Mouse (Mus musculus) macrophage (primary cell): Measurements from ENCODE around the gene Slc25a5. TPM values are rescaled to one million over a fixed set of nuclear protein-coding genes. Genes with fewer than 3 reads are reported as not detected.
A peak's percentile ranks its signal among the peaks of the same experiment; 100 is the strongest.
"Not testable (repeated sequence)": the region's sequence is repeated elsewhere in the genome, so short reads cannot be mapped to it uniquely, and the experiment has no call there.

Experiments used
- H3K27ac ChIP-seq: fragments of 350-480 bp; formaldehyde crosslinking; 2 replicates; pipeline ENCODE4 v1.9.0; 2021
- H3K36me3 ChIP-seq: fragments of 350-480 bp; formaldehyde crosslinking; 2 replicates; pipeline ENCODE4 v1.9.0; 2021; ENCODE audit errors: inconsistent target
- H3K4me3 ChIP-seq: fragments of 350-480 bp; formaldehyde crosslinking; 2 replicates; pipeline ENCODE4 v1.9.0; 2021; ENCODE audit errors: inconsistent target
- H3K79me2 ChIP-seq: fragments of 350-480 bp; formaldehyde crosslinking; 2 replicates; pipeline ENCODE4 v1.9.0; 2021; ENCODE audit errors: inconsistent target
- WGBS: methylation state at CpG from one replicate; pipeline ENCODE4 v1.1.7; 2026; ENCODE audit warnings: inconsistent platforms; ENCODE audit not compliant: missing documents; 5-methylcytosine and 5-hydroxymethylcytosine counted together
- polyA plus RNA-seq: library from polyadenylated mRNA; stranded (reverse); fragments of 250-400 nt; gene quantifications from 3 replicates; pipeline ENCODE4 v1.2.4, GENCODE M21; 2018; ENCODE audit warnings: inconsistent platforms

Slc25a5 gene
- polyA plus RNA-seq, 1 experiment from 2014 or later, result 248 TPM

- whole genome bisulfite sequencing, result 86% methylated on average over 5 of the region's 6 CpGs
- Histone ChIP-seq H3K79me2 (no peaks in the 10 kb centered on the region), H3K36me3 (no peaks in the 10 kb centered on the region), H3K4me3 (no peak overlapping the region), H3K27ac (no peak overlapping the region)
Measured at GRCm38 (mm10) chrX:36772591-36772990, 22.9 kb upstream of the Slc25a5 start.

DNA sequence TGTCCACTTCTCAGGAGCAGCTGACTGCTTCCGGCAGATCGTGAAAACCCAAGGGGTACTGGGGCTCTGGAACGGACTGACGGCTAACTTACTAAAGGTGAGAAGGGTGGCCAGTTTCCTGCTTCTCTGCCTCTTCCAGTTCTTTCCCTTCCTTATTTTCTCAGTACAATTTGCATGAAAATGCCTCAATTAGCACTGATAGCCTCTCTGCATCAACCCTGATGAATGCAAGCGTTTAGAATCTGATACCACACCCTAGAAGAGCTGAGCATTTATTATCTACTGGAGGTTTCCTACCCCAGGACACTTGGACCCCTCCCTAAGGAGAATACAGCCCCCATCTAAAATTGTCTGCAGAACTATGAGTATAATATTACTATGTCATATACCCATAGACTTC, 19.9 kb upstream of the Slc25a5 start:
- no peak overlapping the region for H3K4me3 ChIP-seq
- WGBS, result 83% methylated on average over 5 of the region's 5 CpGs
- no peak overlapping the region for H3K27ac ChIP-seq
- no peaks in the 10 kb centered on the region for H3K79me2 ChIP-seq
- no peaks in the 10 kb centered on the region for H3K36me3 ChIP-seq

GRCm38 (mm10) chrX:36777694-36778093, 17.8 kb upstream of the Slc25a5 start:
- no peak overlapping the region for H3K4me3 ChIP-seq
- H3K36me3 ChIP-seq, result no peaks in the 10 kb centered on the region
- WGBS, result 87% methylated on average over 4 of the region's 4 CpGs
- H3K79me2 ChIP-seq, result no peaks in the 10 kb centered on the region
- H3K27ac ChIP-seq, result no peak overlapping the region

DNA sequence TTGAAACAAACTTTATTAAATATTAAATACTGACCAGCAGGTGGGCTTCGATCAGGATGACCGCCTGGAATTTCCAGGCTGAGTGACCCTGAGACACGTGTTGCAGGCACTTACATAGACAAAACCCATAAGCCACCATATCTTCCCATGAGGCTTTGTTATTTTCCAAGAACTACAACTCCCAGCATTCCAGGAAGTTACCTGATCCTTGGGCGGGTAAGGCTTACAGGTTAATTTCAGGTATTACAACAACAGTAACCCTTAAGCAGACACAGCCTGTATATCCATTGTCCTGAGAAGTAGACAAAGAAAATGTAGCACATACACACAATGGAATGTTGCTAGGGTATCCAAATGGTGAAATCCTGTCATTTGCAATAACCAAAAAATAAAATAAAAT, 6.1 kb upstream of the Slc25a5 start:
- H3K4me3 ChIP-seq, result no peak overlapping the region
- no peaks in the 10 kb centered on the region for H3K36me3 ChIP-seq
- H3K79me2 ChIP-seq, result no peaks in the 10 kb centered on the region
- H3K27ac ChIP-seq, result no peak overlapping the region
- 79% methylated on average over 4 of the region's 4 CpGs for WGBS

- no peak overlapping the region for H3K4me3 ChIP-seq
- WGBS, result 95% methylated on average over 5 of the region's 5 CpGs
- 0 out of 2 replicates have a peak, but pooled peaks cover 6% of the 10 kb centered on the region for H3K36me3 ChIP-seq
Measured at GRCm38 (mm10) chrX:36794571-36794970, 880 bp upstream of the Slc25a5 start.

GRCm38 (mm10) chrX:36796163-36796581, 721 bp downstream of the Slc25a5 start:
- Histone ChIP-seq H3K36me3 (0 out of 2 replicates have a peak, but pooled peaks cover 6% of the 10 kb centered on the region), H3K79me2 (peaks cover 4% of the 10 kb centered on the region; the same call in 1 of the 2 replicates), H3K4me3 (peak overlapping the region; percentile 86), H3K27ac (peak overlapping the region; percentile 88)
- 16% methylated on average over 27 of the region's 41 CpGs for WGBS

More at GRCm38 (mm10) chrX:36794571-36794970, 880 bp upstream of the Slc25a5 start:
- H3K79me2 ChIP-seq, result peaks cover 4% of the 10 kb centered on the region; the same call in 1 of the 2 replicates
- H3K27ac ChIP-seq, result no peak overlapping the region

DNA sequence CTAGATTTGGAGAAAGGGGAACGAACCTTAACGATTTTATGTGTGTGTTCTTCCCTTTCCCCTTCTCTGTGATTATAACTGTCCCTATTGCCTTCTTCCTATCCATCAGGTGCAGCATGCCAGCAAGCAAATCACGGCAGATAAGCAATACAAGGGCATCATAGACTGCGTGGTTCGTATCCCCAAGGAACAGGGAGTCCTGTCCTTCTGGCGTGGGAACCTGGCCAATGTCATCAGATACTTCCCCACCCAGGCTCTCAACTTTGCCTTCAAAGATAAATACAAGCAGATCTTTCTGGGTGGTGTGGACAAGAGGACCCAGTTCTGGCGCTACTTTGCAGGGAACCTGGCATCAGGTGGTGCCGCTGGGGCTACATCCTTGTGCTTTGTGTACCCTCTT, 1.3 kb downstream of the Slc25a5 start:
- not testable (repeated sequence) for H3K79me2 ChIP-seq, H3K36me3 ChIP-seq
- peak overlapping the region; percentile 37 for H3K4me3 ChIP-seq
- H3K27ac ChIP-seq, result peak overlapping the region; percentile 57
- 69% methylated on average over 4 of the region's 8 CpGs for WGBS

DNA sequence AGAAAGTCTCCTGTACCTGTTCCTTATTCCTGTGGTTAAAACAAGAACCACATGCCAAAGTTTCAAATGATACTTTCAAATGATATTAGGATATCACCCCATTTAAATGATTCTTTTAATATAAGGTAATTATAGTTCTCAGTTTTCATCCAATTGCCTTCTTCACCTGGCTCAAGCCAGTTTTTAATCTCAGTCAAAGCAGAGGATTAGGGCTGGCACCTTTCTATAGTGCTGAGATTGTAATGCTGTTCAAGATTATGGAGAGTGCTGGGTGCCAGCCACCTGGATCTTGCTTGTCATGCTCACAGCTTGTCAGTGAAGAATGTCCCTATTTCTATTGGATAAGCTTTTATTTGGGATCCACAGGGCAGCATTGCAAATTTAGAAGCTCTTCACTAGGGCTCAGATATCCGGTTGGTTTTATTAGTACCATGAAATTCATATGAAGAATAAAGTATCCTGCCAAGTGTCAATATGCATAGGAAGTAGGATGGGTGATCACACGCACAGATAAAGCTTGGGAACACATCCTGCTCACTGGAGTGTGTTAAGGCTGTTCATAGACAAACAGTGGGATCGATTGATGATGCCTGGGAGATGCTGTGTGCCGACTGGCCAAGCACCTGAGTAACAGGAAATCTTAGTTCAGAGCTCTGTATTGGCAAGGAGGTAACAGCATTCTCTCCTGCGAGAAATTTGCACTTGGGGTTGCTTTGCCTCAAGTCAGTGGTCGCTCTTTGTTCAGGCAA, 3.9 kb downstream of the Slc25a5 start:
- Histone ChIP-seq H3K36me3 (0 out of 2 replicates have a peak, but pooled peaks cover 6% of the 10 kb centered on the region), H3K27ac (no peak overlapping the region), H3K4me3 (no peak overlapping the region), H3K79me2 (peaks cover 4% of the 10 kb centered on the region; the same call in 1 of the 2 replicates)
- WGBS, result 75% methylated on average over 5 of the region's 6 CpGs

DNA sequence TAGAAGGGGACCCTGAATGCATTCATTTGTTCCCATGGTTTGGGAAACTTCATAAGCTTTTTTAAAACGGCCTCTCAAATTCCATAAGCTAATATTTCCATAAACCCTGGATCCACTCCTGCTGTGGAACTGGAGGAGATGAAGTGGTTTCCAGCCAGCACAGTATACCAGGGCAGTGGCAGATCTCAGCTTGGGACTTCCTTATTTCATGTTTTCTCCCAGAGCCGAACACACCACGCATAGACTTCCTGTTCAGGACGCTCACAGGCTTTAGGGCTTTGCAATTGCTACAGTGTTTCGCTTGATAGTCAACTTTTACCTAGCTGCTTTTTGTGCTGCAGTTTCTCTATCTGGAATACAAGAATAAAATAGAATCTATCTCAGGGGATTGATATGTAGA, 7.7 kb downstream of the Slc25a5 start:
- H3K4me3 ChIP-seq, result no peak overlapping the region
- H3K79me2 ChIP-seq, result no peaks in the 10 kb centered on the region
- H3K36me3 ChIP-seq, result no peaks in the 10 kb centered on the region
- WGBS, result 28% methylated on average over 5 of the region's 5 CpGs
- peak overlapping the region; percentile 51 for H3K27ac ChIP-seq

GRCm38 (mm10) chrX:36804196-36804595, 8.7 kb downstream of the Slc25a5 start:
- H3K27ac ChIP-seq, result peak overlapping the region; percentile 13; the same call in 1 of the 2 replicates
- no peaks in the 10 kb centered on the region for H3K36me3 ChIP-seq
- 63% methylated on average over 5 of the region's 5 CpGs for WGBS
- no peak overlapping the region for H3K4me3 ChIP-seq
- no peaks in the 10 kb centered on the region for H3K79me2 ChIP-seq

- Histone ChIP-seq H3K4me3 (no peak overlapping the region), H3K79me2 (no peaks in the 10 kb centered on the region), H3K36me3 (no peaks in the 10 kb centered on the region), H3K27ac (no peak overlapping the region)
- WGBS, result 88% methylated on average over 5 of the region's 5 CpGs
Measured at GRCm38 (mm10) chrX:36805466-36806235, 10.2 kb downstream of the Slc25a5 start.

DNA sequence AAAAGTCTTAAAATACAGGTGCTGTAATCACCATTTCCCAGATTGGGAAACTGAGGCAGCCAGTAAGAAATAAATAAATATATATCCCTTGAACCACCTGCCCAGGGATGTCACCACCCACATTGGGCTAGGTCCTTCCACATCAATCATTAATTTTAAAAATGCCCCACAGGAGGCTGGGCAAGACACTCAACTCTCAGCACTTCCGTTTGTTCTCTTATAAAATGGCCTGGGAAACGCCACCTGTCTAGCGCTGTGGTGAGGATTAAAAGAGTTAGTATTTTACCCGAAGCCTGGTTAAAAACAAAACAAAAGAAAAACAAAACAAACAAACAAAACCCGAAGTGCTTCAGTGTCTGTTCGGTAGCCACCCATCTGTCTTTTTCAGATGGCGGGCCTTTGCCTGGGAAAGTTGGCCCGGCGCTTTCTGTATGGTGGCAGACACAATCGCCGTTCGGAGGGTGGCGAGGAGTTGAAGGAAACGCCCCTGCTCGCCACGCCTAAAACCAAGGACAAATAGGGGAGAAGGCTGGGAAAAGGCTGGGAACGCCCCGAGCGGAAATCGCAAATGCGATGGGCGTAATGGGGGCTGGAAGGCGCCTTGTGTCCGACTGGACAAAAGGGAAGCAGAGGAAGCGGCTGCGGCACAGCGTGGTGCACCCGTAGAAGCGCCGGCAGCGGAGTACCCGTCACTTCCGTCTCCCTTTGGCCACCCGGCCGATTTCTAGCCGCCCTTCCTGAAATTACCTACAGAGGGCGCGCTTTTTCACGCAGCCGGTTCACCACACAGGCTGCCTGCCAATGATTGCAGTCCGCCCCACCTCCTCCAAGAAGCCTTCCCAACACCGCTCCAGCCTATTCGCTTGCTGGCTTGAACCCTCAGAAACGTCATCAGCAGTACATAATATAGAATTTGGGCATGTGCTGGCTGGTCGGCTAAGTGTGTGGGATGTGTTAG, 12.2 kb downstream of the Slc25a5 start:
- peak overlapping the region; percentile 40 for H3K27ac ChIP-seq
- no peaks in the 10 kb centered on the region for H3K36me3 ChIP-seq
- WGBS, result 19% methylated on average over 38 of the region's 45 CpGs
- peak overlapping the region; percentile 29 for H3K4me3 ChIP-seq
- H3K79me2 ChIP-seq, result no peaks in the 10 kb centered on the region

DNA sequence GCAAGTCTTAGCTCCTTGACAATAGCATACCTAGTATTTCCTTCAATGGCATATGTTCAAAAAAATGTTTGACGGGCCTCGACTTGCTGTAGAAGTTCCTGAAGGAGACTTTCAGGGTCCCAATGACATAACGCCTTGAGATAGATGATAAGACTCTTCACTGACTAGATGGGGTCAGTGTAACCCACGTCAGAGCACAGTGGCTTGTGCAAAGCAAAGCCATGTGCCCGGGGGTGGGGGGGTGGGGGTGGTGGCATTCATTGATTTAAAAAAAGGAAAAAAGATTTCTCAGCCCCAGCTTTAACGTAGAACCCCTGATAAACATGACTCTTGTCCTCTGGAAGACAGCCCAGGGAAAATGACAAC, 12.8 kb downstream of the Slc25a5 start:
- Histone ChIP-seq H3K4me3 (no peak overlapping the region), H3K27ac (no peak overlapping the region)
- WGBS, result 50% methylated on average over 4 of the region's 6 CpGs

DNA sequence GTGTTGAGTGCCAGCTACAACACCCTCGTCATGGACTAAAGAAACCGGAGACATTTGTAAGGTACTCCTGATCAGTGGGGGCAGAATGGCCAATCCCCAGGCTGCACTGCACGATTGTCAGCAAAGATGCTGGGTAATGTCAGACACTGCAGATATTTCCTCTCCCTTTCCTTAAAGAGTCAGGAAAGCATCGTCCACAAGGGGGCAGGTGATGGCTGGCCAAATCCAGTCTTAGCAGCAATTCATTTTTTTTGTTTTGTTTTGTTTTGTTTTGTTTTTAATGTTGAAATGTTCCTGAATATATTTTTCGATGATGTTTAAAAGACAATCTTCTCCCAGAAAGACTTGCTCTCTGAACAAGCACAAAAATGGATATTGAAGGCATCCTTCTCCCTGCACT, 15.9 kb downstream of the Slc25a5 start:
- Histone ChIP-seq H3K27ac (no peak overlapping the region), H3K4me3 (no peak overlapping the region), H3K79me2 (no peaks in the 10 kb centered on the region), H3K36me3 (no peaks in the 10 kb centered on the region)
- WGBS, result 49% methylated on average over 5 of the region's 5 CpGs

More for the DNA sequence above, 12.8 kb downstream of the Slc25a5 start:
- Histone ChIP-seq H3K36me3 (no peaks in the 10 kb centered on the region), H3K79me2 (no peaks in the 10 kb centered on the region)
